Mouse (Mus musculus) thymus, adult 2 months (tissue): Measurements from ENCODE around the gene Ctnnbip1. TPM values are rescaled to one million over a fixed set of nuclear protein-coding genes. Genes with fewer than 3 reads are reported as not detected.
A peak's percentile ranks its signal among the peaks of the same experiment; 100 is the strongest.

Source experiments
- DNase-seq: peaks from one replicate; pipeline ENCODE4 v3.0.0; 2021
- H3K27ac ChIP-seq: fragments of 200-500 bp; 2 replicates; pipeline ENCODE4 v1.5.1; 2012; ENCODE audit warnings: low read length, control low read depth; ENCODE audit not compliant: control insufficient read depth, insufficient read depth
- H3K27me3 ChIP-seq: fragments of 200-500 bp; 2 replicates; pipeline ENCODE4 v1.6.1; 2012; ENCODE audit warnings: mild to moderate bottlenecking, low read length, moderate library complexity, mixed read lengths; ENCODE audit not compliant: control insufficient read depth, insufficient read depth
- H3K36me3 ChIP-seq: fragments of 200-500 bp; 2 replicates; pipeline ENCODE4 v1.6.1; 2012; ENCODE audit warnings: mild to moderate bottlenecking, low read length, moderate library complexity; ENCODE audit not compliant: control insufficient read depth, insufficient read depth
- H3K4me1 ChIP-seq: fragments of 200-500 bp; replicated peaks from 2 replicates; pipeline ENCODE4 v1.6.1; 2012; ENCODE audit warnings: low read length; ENCODE audit not compliant: control insufficient read depth, insufficient read depth
- H3K4me3 ChIP-seq: fragments of 200-500 bp; 2 replicates; pipeline ENCODE4 v1.5.1; 2012; ENCODE audit warnings: mild to moderate bottlenecking, low read length, control low read depth, moderate library complexity; ENCODE audit not compliant: control insufficient read depth, insufficient read depth
- CTCF ChIP-seq: fragments of 200-500 bp; IDR thresholded peaks from 2 replicates; pipeline ENCODE4 v1.5.1; 2012; ENCODE audit warnings: mild to moderate bottlenecking, control low read depth, low read length, moderate library complexity, borderline replicate concordance; ENCODE audit not compliant: control insufficient read depth, poor library complexity, insufficient read depth; ENCODE audit errors: extremely low read depth
- POLR2A ChIP-seq: fragments of 200-500 bp; IDR thresholded peaks from 2 replicates; pipeline ENCODE4 v1.6.1; 2012; ENCODE audit warnings: mild to moderate bottlenecking, low read length, control low read depth, moderate library complexity; ENCODE audit not compliant: control insufficient read depth, poor library complexity, insufficient read depth; ENCODE audit errors: extremely low read depth
- WGBS: fragments of 180-500 bp; shearing (Covaris S2); methylation state at CpG from one replicate; pipeline ENCODE4 v1.1.7; 2018; 5-methylcytosine and 5-hydroxymethylcytosine counted together
- polyA plus RNA-seq: library from polyadenylated mRNA; depleted of rRNA; stranded (reverse); fragments of >200 nt; gene quantifications from 2 replicates; pipeline ENCODE4 v1.2.3, GENCODE M21; 2012

The Ctnnbip1 gene
- polyA plus RNA-seq, 1 experiment, result 17.9 TPM

GRCm38 (mm10) chr4:149542431-149542830, 24.4 kb downstream of the Ctnnbip1 start:
- Histone ChIP-seq H3K36me3 (no peaks in the 10 kb centered on the region), H3K27me3 (no peaks in the 10 kb centered on the region), H3K27ac (no peak overlapping the region), H3K4me1 (peaks cover 8% of the 10 kb centered on the region), H3K4me3 (no peak overlapping the region)
- no peak for TF ChIP-seq POLR2A
- no peak for TF ChIP-seq CTCF
- WGBS, result 92% methylated on average over 12 of the region's 12 CpGs
- DNase-seq, result no peak

GRCm38 (mm10) chr4:149542927-149543553, 25.0 kb downstream of the Ctnnbip1 start:
- whole genome bisulfite sequencing, result 57% methylated on average over 10 of the region's 10 CpGs
- no peaks in the 10 kb centered on the region for H3K36me3 ChIP-seq
- peaks cover 8% of the 10 kb centered on the region for H3K4me1 ChIP-seq
- TF ChIP-seq CTCF, result no peak
- TF ChIP-seq POLR2A, result no peak
- H3K4me3 ChIP-seq, result no peak overlapping the region
- no peak overlapping the region for H3K27ac ChIP-seq
- no peaks in the 10 kb centered on the region for H3K27me3 ChIP-seq
- DNase-seq, result peak; percentile 83

GRCm38 (mm10) chr4:149544892-149545291, 26.9 kb downstream of the Ctnnbip1 start:
- Histone ChIP-seq H3K27ac (no peak overlapping the region), H3K36me3 (no peaks in the 10 kb centered on the region), H3K27me3 (no peaks in the 10 kb centered on the region), H3K4me1 (peaks cover 8% of the 10 kb centered on the region), H3K4me3 (no peak overlapping the region)
- TF ChIP-seq CTCF, result no peak
- TF ChIP-seq POLR2A, result no peak
- DNase-seq, result no peak
- 94% methylated on average over 8 of the region's 8 CpGs for WGBS

- TF ChIP-seq CTCF (no peak), POLR2A (no peak)
- peaks cover under 1% of the 10 kb centered on the region; the same call in 1 of the 2 replicates for H3K4me1 ChIP-seq
- no peak overlapping the region for H3K4me3 ChIP-seq
- DNase-seq, result no peak
- no peaks in the 10 kb centered on the region for H3K27me3 ChIP-seq
- no peak overlapping the region for H3K27ac ChIP-seq
- no peaks in the 10 kb centered on the region for H3K36me3 ChIP-seq
- 90% methylated on average over 9 of the region's 9 CpGs for WGBS
These were observed 28.9 kb downstream of the Ctnnbip1 start for GRCm38 (mm10) chr4:149546797-149547444.

GRCm38 (mm10) chr4:149547523-149547922, 29.5 kb downstream of the Ctnnbip1 start:
- H3K4me3 ChIP-seq, result no peak overlapping the region
- TF ChIP-seq POLR2A, result no peak
- no peak for TF ChIP-seq CTCF
- H3K27me3 ChIP-seq, result no peaks in the 10 kb centered on the region
- no peaks in the 10 kb centered on the region for H3K36me3 ChIP-seq
- no peak for DNase-seq
- H3K4me1 ChIP-seq, result no peaks in the 10 kb centered on the region
- no peak overlapping the region for H3K27ac ChIP-seq
- 82% methylated on average over 6 of the region's 6 CpGs for WGBS

- H3K4me3 ChIP-seq, result no peak overlapping the region
- H3K36me3 ChIP-seq, result no peaks in the 10 kb centered on the region
- no peaks in the 10 kb centered on the region for H3K4me1 ChIP-seq
- 66% methylated on average over 9 of the region's 9 CpGs for WGBS
- peak; percentile 70 for DNase-seq
- H3K27ac ChIP-seq, result no peak overlapping the region
- no peak for TF ChIP-seq POLR2A
- TF ChIP-seq CTCF, result 0 out of 2 replicates have a peak, but pooled peaks have one; percentile 26
- H3K27me3 ChIP-seq, result no peaks in the 10 kb centered on the region
These were observed 31.3 kb downstream of the Ctnnbip1 start for GRCm38 (mm10) chr4:149549221-149549925.

GRCm38 (mm10) chr4:149550866-149551265, 32.8 kb downstream of the Ctnnbip1 start:
- WGBS, result 97% methylated on average over 5 of the region's 5 CpGs
- no peaks in the 10 kb centered on the region for H3K36me3 ChIP-seq
- H3K4me1 ChIP-seq, result no peaks in the 10 kb centered on the region
- no peak overlapping the region for H3K27ac ChIP-seq
- no peak for DNase-seq
- TF ChIP-seq POLR2A, result no peak
- no peak overlapping the region for H3K4me3 ChIP-seq
- no peaks in the 10 kb centered on the region for H3K27me3 ChIP-seq
